Mouse (Mus musculus) cortical plate, adult 2 months (tissue): ENCODE data around the gene Rab3ip.

Source experiments
- CTCF ChIP-seq: fragments of 200-500 bp; IDR thresholded peaks from 2 replicates; pipeline ENCODE4 v1.5.1; 2011; ENCODE audit warnings: mild to moderate bottlenecking, control low read depth, low read length; ENCODE audit not compliant: insufficient read depth; ENCODE audit errors: extremely low read depth
- POLR2A ChIP-seq: fragments of 200-500 bp; IDR thresholded peaks from 2 replicates; pipeline ENCODE4 v1.6.1; 2011; ENCODE audit warnings: mild to moderate bottlenecking, low read length, control low read depth; ENCODE audit not compliant: insufficient read depth; ENCODE audit errors: extremely low read depth

DNA sequence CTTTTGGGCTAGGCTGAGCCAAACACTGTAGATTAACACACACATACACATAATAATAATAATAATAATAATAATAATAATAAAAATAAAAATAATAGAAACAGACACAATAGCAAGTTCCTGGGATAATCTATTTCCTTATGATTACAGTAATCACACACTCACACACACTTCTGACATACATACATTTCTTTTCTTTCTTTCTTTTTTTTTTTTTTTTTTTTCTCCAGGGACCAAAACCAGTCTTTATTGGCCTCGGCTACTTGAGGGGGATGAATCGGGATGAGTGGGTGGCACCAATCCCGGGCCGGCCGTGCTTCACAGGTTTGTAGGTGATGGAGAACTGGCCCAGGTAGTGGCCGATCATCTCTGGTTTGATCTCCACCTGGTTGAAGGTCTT is 21.9 kb upstream of the Rab3ip start, which contains the start of gene Gm10271:
- no peak for TF ChIP-seq CTCF
- no peak for TF ChIP-seq POLR2A
